Comparison of ENCODE assay signal across 20 mouse cellular contexts in the genomic region with DNA sequence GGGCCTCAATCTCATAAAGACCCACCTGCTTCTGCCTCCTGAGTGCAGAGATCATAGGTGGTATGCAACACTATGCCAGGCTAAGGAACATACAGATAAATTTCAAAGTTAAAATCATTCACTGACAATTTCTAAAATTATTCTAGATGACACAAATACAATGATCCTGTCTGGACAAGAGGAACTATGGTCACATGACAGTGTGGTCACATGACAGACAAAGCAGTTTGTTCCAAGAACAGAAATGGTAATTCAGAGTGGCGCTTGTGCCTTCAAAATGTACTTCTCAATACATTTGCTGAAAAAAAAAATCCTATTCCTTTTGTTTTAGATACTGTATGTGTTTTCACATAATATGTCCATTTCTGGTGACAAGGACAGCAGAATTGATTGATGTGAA.
"Had no signal": no experiment of that assay in that cellular context is flagged by ENCODE, and none has a peak within 500 bp of the region (broad histone marks: within the 10 kb centered on the region; RNA-seq: fewer than 3 reads in every experiment).

No protein-coding gene starts in this region.

- H3K4me2 ChIP-seq: limb, embryonic 13.5 days; liver, embryonic 13.5 days; lung, embryonic 14.5 days; midbrain, embryonic 13.5 days; neural tube, embryonic 13.5 days; stomach, embryonic 15.5 days had no signal

- H3K9me3 ChIP-seq: limb, embryonic 10.5 days; limb, embryonic 13.5 days; liver, embryonic 13.5 days; megakaryocyte, embryonic 14.5 days; midbrain, embryonic 10.5 days; midbrain, embryonic 13.5 days; neural tube, embryonic 13.5 days; stomach, embryonic 15.5 days had no signal

- DNase-seq: kidney, adult 9 months; kidney, postnatal 14 days; kidney, postnatal 4 days; liver; liver, embryonic 13.5 days; lung, embryonic 14.5 days; retina, postnatal 1 day; right cerebral cortex, postnatal 25 days; spleen, adult 18-20 months; thymus, postnatal 36 days had no signal

- ATAC-seq: lung, postnatal 0 days; midbrain, embryonic 13.5 days; midbrain, embryonic 16.5 days had no signal

- H3K27ac ChIP-seq: limb, embryonic 10.5 days; limb, embryonic 13.5 days; liver, embryonic 13.5 days; midbrain, embryonic 10.5 days; midbrain, embryonic 13.5 days; neural tube, embryonic 13.5 days; stomach, embryonic 15.5 days had no signal

- H3K9ac ChIP-seq: limb, embryonic 13.5 days; liver, embryonic 13.5 days; lung, embryonic 14.5 days; midbrain, embryonic 13.5 days; neural tube, embryonic 13.5 days; stomach, embryonic 15.5 days had no signal

- H3K4me1 ChIP-seq: limb, embryonic 10.5 days; limb, embryonic 13.5 days; midbrain, embryonic 10.5 days; midbrain, embryonic 13.5 days; neural tube, embryonic 13.5 days; stomach, embryonic 15.5 days had no signal

- H3K27me3 ChIP-seq: limb, embryonic 13.5 days; liver, embryonic 13.5 days; megakaryocyte, embryonic 14.5 days; midbrain, embryonic 13.5 days; neural tube, embryonic 13.5 days; stomach, embryonic 15.5 days had no signal

- H3K4me3 ChIP-seq: limb, embryonic 10.5 days; limb, embryonic 13.5 days; liver, embryonic 13.5 days; megakaryocyte, embryonic 14.5 days; midbrain, embryonic 10.5 days; midbrain, embryonic 13.5 days; myocyte; neural tube, embryonic 13.5 days; stomach, embryonic 15.5 days had no signal
